Mouse (Mus musculus): ENCODE measurements at regions not wholly inside any gene's neighbourhood (a gene's known extent, or its start where the extent isn't known, plus 50 kb on each side); places are given as distances from the start of the nearest gene placed in this dataset.

GRCm38 (mm10) chr14:37296531-37296930 lies 161.5 kb upstream of the Ghitm start:
- DNase-seq (ENCODE audit: low spot score in 2 of 2), result no peak

- no peak for DNase-seq (ENCODE audit: low spot score in 2 of 2)
Measured at GRCm38 (mm10) chr14:37292084-37292860, 157.2 kb upstream of the Ghitm start.

- no peak for DNase-seq (ENCODE audit: low spot score in 2 of 2)
Measured at GRCm38 (mm10) chr14:37284391-37284790, 149.3 kb upstream of the Ghitm start.

GRCm38 (mm10) chr14:37279356-37279755 lies 144.3 kb upstream of the Ghitm start:
- DNase-seq (ENCODE audit: low spot score in 2 of 2), result no peak

- DNase-seq (ENCODE audit: low spot score in 2 of 2), result peak in 1 of 2 experiments; percentile 70
Measured at GRCm38 (mm10) chr14:37276728-37277695, 141.9 kb upstream of the Ghitm start.

- no peak for DNase-seq (ENCODE audit: low spot score in 2 of 2)
Measured at GRCm38 (mm10) chr14:37272063-37272462, 137.0 kb upstream of the Ghitm start.

- DNase-seq (ENCODE audit: low spot score in 2 of 2), result no peak
Measured at GRCm38 (mm10) chr14:37271015-37271933, 136.2 kb upstream of the Ghitm start.

- no peak for DNase-seq (ENCODE audit: low spot score in 2 of 2)
Measured at GRCm38 (mm10) chr14:37269920-37270319, 134.8 kb upstream of the Ghitm start.

- DNase-seq (ENCODE audit: low spot score in 2 of 2), result peak; percentile 6 to 69
Measured at GRCm38 (mm10) chr14:37238632-37239032, 103.6 kb upstream of the Ghitm start.

GRCm38 (mm10) chr14:37237191-37237590 lies 102.1 kb upstream of the Ghitm start:
- no peak for DNase-seq (ENCODE audit: low spot score in 2 of 2)

GRCm38 (mm10) chr14:37208256-37208655 lies 73.2 kb upstream of the Ghitm start:
- peak in 1 of 2 experiments; percentile 2 for DNase-seq (ENCODE audit: low spot score in 2 of 2)

- no peak for DNase-seq (ENCODE audit: low spot score in 2 of 2)
Measured at GRCm38 (mm10) chr14:37189795-37190194, 54.7 kb upstream of the Ghitm start.
